Mouse (Mus musculus): ENCODE data around the gene Nppb.
A peak's percentile ranks its signal among the peaks of the same experiment; 100 is the strongest.

Gene Nppb

DNA sequence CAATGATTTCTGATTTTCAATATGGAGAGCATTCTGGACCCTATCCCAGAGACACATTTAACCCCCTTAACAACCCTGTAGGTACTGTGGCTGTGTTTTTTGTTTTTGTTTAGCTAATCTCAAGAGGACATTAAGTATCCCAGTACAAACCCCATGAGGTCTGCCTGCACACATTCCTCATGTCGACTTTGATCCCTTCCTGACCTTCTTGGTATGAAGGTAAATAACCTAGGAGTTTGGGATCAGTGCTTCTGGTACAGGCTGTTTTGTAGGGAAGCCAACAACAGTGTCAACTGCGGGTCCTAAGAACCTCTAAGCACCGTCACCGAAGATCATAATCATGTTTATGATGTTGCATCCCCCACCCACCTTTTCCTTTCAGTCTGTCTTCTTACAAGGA is 7.9 kb upstream of the Nppb start:
- DNase-seq, result no peak

DNA sequence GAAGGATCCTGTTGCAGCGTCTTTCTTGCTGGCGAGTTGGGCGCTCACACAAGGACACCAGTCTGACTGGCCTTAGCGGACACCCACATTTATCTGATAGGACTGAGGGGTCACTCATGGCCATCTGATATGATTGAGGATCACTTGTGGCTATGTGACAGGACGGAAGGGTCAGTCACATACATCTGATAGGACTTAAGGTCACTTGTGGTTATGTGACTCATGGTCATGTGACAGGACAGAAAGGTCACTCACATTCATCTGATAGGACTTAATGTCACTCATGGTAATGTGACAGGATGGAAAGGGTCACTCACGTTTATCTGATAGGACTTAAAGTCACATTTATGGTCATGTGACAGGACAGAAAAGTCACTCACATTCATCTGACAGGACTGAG is 7.2 kb upstream of the Nppb start:
- no peak for DNase-seq

DNA sequence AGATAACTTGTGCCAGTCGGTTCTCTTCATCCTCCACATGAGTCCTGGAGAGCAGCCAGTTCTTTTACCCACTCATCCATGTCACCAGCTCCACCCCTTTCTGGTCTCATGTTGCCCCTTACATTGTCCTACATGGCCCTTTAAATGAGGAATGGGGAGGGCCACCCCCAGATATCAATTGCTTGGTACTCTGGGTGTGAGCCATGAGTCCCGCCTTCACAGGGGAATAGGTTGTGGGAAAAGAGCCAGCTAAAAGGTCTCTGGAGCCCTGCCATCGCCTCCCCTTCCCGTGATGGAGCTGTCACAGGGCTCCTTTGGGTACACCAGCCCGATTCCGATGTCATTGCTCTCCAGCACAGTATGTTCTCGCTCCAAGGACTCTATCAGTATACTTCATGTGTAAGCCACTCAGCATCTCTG is 6.1 kb upstream of the Nppb start:
- no peak for DNase-seq

DNA sequence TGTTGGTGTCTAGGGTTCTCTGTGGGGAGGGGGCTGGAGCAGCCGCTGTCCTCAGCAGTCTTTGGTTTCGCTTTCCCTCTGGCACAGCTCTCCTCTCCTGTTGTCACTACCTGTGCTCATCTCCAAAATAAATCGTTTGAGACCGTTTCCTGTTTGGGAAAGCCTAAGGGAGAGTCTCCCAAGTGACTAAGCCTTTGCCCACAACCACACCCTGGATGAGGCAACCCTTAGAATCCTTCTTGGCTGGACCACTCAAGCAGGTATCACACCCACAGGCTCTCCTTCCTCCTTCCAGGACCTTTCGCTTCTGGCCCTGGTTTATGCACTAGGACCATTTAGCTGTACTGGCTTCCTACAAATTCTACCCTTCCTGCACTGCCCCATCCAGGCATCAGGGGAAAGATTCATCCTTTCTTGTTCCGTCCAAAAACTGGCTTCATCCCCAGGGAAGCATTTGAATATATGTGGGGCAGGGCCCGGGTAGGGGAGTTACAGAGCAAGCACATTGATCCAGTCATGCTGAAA is 8.0 kb downstream of the Nppb start:
- DNase-seq, result no peak

DNA sequence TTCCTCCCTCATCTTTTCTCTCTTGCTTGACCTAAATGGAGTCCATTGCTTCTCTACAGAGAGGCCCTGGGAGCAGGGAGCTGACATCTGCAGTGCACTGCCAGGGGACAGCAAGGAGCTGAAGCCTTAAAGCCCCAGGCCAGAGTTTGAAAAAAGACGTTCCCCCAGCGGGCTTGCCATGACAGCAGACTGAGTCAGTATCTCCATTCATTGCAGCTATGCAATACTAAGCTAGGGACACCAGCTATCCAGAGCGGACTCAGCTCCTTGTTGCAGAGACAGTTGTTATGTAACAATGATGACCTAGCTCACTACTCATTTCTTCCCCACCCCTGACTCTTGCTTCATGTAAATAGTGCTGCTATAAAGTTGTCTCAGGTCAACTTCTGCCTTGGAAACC is 9.7 kb downstream of the Nppb start:
- DNase-seq, result no peak

DNA sequence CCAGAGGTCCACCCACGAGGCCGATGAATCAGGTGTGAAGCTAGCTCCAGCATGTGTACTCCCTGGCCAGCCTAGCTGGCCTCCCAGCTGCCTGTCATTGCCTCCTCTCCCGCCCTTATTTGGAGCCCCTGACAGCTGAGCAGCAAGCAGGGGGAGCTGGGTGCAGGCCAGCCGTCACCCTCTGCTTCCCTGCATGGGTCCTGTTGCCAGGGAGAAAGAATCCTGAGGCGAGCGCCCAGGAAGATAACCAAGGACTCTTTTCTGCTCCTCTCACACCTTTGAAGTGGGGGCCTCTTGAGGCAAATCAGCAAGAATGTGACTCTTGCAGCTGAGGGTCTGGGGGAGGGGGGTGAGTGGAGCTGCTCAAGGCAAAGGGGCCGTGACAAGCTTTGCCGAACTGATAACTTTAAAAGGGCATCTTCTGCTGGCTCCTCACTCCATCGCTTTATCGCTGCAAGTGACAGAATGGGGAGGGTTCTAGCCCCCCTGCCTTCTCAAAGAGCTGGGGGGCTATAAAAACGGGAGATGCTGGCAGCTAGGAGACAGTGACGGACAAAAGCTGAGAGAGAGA is 14.7 kb downstream of the Nppb start, which contains the start of gene Nppa:
Nppa (plus strand) TSS at position 521 of the 571 bp plus-strand sequence.
- DNase-seq, result no peak

DNA sequence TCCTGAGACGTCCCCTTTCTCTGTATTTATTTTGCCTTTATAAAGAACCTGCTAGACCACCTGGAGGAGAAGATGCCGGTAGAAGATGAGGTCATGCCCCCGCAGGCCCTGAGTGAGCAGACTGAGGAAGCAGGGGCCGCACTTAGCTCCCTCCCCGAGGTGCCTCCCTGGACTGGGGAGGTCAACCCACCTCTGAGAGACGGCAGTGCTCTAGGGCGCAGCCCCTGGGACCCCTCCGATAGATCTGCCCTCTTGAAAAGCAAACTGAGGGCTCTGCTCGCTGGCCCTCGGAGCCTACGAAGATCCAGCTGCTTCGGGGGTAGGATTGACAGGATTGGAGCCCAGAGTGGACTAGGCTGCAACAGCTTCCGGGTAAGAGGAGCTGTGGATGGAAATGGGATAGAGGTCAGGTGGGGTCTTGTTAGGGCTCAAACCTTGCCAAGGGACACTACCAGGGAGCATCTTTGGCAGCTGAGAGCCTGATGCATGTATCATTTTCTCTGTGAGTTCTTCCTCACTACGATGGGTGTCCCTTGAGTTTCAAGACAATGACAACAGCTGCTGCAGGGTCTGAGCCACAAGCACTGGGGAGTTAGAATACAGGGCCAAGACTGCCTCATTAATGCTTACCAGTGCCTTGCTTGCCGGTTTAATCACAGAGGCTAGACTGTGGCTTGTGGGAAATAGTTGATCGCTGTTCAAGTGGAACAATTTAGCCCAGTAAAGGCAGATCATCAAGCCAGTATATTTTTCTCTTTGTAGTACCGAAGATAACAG is 15.6 kb downstream of the Nppb start:
- no peak for DNase-seq

DNA sequence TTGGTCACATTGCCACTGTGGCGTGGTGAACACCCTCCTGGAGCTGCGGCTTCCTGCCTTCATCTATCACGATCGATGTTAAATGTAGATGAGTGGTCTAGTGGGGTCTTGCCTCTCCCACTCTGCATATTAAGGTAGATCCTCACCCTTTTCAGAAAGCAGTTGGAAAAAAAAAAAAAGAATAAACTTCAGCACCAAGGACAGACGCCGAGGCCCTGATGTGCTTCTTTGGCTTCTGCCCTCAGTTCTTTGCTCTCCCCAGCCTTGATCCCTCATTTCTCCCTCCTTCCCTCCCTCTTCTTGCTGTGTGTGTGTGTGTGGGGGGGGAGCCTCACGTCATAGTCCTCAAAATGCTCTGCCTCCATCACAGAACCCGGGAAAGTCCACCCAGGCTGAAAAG is 16.3 kb downstream of the Nppb start:
- DNase-seq, result peak; percentile 37

DNA sequence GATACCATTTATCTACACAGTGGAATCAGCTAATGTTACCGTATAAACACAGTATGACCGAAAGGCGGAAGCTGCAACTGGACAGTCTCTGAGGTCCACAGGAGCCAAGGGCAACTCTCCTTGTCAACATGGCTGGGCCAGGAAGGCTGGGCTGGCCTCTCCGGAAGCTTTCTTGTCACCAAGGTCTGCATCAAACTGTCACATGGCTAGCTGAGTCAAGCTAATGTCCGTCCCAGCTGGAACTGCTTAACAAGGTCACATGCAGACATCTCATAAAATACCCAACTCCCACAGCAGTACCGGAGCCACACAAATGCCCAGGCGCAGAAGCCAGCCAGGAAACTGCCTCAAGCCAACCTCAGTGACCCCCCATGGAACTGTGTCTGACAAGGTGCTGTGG is 18.8 kb downstream of the Nppb start:
- DNase-seq, result no peak

DNA sequence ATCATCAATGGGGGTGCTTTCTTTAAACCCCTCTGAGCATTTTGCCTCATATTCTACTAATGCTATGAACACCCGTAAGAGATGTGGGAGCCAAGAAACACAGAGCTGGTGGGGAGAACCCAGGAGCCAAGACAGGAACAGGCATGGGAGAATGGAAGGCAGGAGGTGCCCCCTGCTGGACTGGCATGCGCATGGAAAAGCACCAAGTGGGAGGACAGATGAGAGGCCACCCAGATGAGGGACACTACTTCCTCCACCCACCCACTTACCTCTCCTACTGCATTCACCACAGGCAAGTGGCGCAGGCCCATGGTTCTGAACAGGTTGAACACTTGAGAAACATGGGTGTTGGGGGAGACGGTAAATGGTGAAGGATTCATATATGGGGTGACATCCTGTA is 22.8 kb downstream of the Nppb start:
- peak; percentile 13 for DNase-seq

DNA sequence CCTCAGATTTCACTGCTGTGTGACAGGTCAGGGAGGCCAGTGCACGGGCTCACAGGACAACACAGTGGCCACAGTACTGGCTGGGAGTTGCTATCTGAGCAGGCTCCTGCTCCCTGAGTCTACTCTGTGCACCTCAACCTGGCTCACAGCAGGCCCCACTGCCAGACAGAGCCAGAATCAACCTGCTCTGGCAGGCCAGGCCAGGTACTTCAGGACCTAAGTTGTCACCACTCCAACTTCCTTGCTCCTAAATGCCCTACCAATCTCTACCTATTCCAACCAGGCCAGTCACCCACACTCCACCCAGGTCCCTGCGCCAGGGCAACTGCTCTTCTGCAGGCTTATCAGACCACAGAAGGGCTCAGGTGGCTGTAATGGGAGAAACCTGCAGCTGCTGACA is 24.1 kb downstream of the Nppb start:
- DNase-seq, result no peak

DNA sequence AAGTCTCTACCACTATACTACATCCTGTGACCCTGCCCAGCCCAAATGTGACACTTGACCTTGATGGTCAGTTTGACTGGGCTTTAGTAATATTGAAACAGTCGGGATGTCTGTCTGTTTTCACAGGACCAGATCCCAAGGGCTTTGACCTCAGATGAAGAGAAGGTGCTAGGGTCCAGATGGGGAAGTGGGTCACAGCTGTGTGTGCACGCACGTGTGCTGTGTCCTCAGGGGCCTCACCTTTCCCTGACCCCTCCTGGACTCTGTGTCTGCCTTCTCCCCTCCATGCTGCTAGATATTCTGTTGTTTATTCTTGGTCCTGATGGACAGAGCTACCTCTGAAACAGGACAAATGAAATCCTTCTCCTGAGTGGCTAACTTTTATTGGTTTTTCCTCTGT is 25.7 kb downstream of the Nppb start:
- DNase-seq, result no peak

DNA sequence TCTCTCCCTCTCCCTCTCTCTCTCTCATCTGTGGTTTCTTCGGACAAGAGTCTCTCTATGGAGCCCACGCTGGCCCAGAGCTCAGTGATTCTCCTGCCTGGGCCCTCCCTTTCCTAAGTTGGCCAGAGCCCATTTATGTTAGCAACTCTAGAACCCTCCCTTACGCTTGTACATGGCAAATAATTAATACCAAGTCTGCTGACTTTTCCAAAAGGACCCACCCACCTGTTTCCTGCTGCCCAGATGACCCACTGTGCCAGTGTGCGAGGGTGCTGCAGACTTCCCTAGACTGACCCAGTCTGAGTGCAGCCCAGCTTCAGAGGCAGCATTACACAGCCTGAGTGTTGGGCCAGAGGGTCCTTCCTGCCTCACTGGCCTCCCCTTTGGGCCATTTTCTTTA is 26.6 kb downstream of the Nppb start:
- no peak for DNase-seq

DNA sequence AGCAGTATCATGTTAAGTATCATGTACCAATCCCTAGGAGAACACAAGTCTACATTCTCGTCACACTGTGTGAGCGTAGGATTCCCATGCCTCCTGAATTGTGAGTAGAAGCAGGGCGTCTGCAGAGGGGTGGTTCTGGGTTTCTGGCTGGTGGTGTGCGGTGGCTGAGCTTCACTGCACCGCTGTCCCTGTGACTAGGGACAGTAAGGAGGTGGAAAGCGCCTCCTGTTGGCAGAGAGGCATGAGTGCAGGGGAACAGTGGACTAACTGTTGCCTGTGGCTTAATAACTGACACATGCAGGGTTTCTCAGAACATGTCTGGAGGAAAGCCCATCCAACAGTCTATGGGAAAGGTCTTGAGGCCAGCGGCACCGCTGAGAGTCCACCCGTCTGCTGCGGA is 29.8 kb downstream of the Nppb start:
- DNase-seq, result peak; percentile 9

DNA sequence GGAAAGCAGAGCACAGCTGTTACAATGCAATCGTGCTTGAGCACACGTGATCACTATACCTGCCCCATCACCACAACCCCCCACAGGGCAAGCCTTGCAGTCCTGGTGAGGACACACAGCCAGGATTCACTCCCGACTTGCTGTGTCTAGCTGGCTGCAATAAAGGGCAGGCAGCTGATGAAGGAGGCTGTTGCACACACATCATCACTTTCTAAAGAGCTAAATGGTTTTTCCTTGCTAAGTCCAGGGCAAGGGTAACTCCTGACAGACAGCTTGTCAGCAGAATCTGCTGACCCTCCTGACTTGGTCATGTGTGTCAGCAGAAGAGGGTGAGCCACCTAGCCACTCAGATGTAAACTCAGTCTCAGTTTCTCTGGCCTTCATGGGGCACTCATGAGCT is 31.4 kb downstream of the Nppb start:
- DNase-seq, result no peak

DNA sequence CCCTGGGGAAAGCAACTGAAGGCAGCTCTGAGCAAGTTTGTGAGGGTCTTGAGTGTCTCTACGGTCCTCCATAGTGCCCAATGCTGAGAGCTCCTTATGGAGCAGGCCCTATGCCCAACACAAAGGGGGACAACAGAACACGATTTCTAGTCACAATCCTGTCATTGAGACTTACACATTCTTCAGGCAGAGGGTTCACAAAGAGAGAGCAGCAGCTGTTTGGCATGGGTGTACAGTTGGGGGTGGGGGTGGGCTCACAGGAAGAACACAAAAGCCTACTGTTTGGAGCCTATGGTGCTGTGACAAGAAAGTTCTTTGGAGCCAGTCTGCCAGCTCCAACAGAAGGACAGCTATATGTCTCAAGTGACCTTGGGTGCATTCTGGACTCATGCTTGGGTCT is 32.8 kb downstream of the Nppb start:
- no peak for DNase-seq

DNA sequence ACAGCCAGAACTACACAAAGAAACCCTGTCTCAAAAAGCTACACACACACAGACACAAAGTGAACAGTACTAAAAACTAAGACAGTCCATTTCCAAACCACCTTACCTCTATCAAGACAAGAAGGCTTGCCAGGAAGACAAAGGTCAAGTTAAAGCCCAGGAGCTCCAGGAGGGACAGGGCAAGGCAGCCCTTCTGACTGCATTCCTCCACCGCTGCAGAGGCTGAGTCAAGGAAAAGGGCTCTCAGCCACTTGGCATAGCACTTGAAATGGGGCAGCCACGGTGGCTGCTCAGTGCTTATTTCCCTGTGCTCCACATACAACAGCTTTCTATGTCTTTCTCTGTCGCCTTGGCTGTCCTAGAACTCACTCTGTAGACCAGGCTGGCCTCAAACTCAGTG is 38.4 kb downstream of the Nppb start:
- DNase-seq, result no peak

DNA sequence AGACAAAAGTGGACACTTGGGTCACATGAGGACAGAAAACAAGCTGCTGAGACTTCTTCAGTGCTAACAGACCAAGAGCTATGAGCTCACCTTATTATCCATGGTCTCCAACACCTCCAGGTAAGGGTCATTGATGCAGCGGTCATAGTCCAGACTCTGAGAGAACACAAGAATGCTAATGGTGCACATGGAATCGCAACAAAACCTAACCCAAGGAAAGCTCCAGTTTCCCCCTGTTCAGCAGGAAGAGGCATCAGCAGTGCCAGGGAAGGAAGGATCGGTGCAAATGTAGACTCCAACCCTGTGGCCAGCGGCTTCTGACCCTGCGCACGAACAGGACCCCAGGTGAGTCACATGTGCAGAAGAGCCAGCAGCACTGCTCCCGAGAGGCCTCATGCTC is 43.7 kb downstream of the Nppb start:
- DNase-seq, result no peak

DNA sequence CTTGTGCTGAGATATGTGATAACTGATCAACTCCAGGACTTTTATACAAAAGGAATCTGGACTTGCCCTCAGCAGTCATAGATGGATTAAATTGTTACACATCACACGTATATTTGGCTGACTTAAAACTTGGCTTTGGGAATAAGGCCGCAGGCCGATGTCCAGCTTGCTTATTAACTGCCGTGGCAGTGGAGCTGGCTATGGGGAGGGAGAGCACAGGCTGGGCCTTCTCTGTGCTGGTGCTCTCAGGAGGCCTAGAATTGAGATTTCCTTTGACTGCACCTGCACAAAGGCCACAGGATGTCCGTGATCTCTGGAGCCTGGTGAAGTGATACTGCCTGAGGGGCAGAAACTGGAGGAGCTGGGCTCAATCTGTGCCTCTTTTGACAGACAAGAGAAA is 44.9 kb downstream of the Nppb start:
- DNase-seq, result no peak

DNA sequence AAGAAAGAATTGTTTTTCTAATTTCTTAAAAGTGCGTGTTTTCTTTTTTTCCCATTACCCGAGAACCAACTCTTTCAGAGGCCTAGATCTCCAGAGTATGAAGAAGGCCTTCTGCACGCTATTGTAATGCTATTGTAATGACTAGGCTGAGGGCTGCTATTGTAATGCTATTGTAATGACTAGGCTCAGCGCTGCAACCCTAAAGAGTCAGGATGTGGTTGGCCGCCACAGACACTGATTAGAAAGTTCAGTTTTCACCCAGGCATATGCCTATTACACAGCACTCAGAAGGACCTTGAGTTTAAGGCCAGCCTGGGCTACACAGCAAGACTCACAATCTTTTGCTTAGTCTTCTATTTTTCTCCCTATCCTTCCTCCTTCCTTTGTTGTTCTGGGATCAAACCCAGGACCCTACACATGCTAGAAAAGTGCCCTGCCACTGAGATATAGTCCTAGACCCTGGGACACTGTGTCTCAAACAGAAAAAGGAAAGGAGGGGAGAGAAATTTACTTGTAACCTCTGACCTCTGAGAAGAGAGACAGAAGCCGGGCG is 48.3 kb downstream of the Nppb start:
- DNase-seq, result no peak

DNA sequence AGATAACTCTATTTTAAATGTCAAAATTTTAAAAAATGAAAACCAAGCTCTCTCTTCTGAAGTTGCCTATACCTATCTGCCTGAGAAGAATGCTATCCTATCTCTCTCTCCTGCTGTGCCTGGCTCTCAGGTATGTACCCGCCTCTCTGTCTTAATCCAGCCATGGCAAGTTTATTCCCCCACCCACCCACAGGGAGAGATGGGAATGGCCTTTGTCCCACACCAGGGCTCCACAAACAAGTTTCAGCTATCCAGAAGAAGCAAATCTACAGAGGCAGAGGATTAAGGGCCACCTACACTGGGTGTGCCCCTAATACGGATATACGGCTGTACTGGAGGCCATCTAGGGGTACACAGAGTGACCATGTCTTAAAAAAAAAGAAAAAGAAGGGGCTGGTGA is 49.9 kb downstream of the Nppb start:
- DNase-seq, result no peak

Measured in embryo, embryonic 11 days (tissue).